Mouse (Mus musculus) bone marrow, adult 2 months (tissue): ENCODE measurements around the gene Vmn1r93. TPM values are rescaled to one million over a fixed set of nuclear protein-coding genes. Genes with fewer than 3 reads are reported as not detected.
"Not testable (repeated sequence)": the region's sequence is repeated elsewhere in the genome, so short reads cannot be mapped to it uniquely, and the experiment has no call there.

Experiments
- H3K27ac ChIP-seq: fragments of 200-500 bp; 2 replicates; pipeline ENCODE4 v1.5.1; 2012; ENCODE audit warnings: low read depth, mild to moderate bottlenecking, control low read depth, inconsistent platforms, low read length; ENCODE audit not compliant: control insufficient read depth, poor library complexity, insufficient read depth
- H3K4me1 ChIP-seq: fragments of 200-500 bp; 2 replicates; pipeline ENCODE4 v1.6.1; 2011; ENCODE audit warnings: low read length; ENCODE audit not compliant: control insufficient read depth, insufficient read depth
- H3K4me3 ChIP-seq: fragments of 200-500 bp; replicated peaks from 2 replicates; pipeline ENCODE3; 2011; ENCODE audit warnings: mild to moderate bottlenecking, low read depth, low read length, control low read depth; ENCODE audit not compliant: control insufficient read depth
- WGBS: fragments of 180-500 bp; shearing (Covaris S2); methylation state at CpG from one replicate; pipeline ENCODE4 v1.1.7; 2018; 5-methylcytosine and 5-hydroxymethylcytosine counted together
- polyA plus RNA-seq: library from polyadenylated mRNA; stranded (reverse); fragments of >200 nt; gene quantifications from 2 replicates; pipeline ENCODE4 v1.2.4, GENCODE M21; 2011; ENCODE audit warnings: low replicate concordance; ENCODE audit not compliant: missing spikeins, insufficient read depth, insufficient read length

Gene Vmn1r93
- not detected in 2 replicates for polyA plus RNA-seq

GRCm38 (mm10) chr7:20138988-20139387 is at the start of gene Vmn1r93:
Vmn1r93 (minus strand) TSS chr7:20139088.
- not testable (repeated sequence) for H3K27ac ChIP-seq, H3K4me3 ChIP-seq, H3K4me1 ChIP-seq
- no CpG with 5 or more reads among the region's 5 CpGs for WGBS

- WGBS, result no CpG with 5 or more reads among the region's 3 CpGs
- H3K4me3 ChIP-seq, H3K27ac ChIP-seq, H3K4me1 ChIP-seq: not testable (repeated sequence)
These were observed 29.4 kb upstream of the Vmn1r93 start, which contains the start of gene Vmn1r94 for GRCm38 (mm10) chr7:20168277-20168676. Vmn1r94 (minus strand) TSS chr7:20168377.

GRCm38 (mm10) chr7:20122479-20122878 is 16.4 kb downstream of the Vmn1r93 start, which contains the start of gene Gm16442:
Gm16442 (minus strand) TSS chr7:20122579.
- H3K4me3 ChIP-seq, H3K27ac ChIP-seq, H3K4me1 ChIP-seq: not testable (repeated sequence)
- no CpG with 5 or more reads among the region's 2 CpGs for WGBS

- WGBS, result 69% methylated on average over 5 of the region's 5 CpGs
- H3K4me1 ChIP-seq, H3K4me3 ChIP-seq, H3K27ac ChIP-seq: not testable (repeated sequence)
These were observed 39.5 kb downstream of the Vmn1r93 start, which contains the start of gene Vmn1r91 for GRCm38 (mm10) chr7:20099380-20099779. Vmn1r91 (plus strand) TSS chr7:20099680.

Other genes with a start within 250 kb of the Vmn1r93 start
- gene Pvr, start 217.9 kb downstream of the Vmn1r93 start, polyA plus RNA-seq, result 2.6 and 4.7 TPM in 2 replicates
- 0.52 TPM in 1 of 2 replicates, not detected in the other for gene Igsf23, start 188.3 kb downstream of the Vmn1r93 start, polyA plus RNA-seq
- gene Ceacam20, start 173.7 kb downstream of the Vmn1r93 start, polyA plus RNA-seq, result 1.0 TPM in 2 replicates
- not detected in 2 replicates for gene Nlrp9b, start 147.6 kb downstream of the Vmn1r93 start, polyA plus RNA-seq
- not detected in 2 replicates for gene Vmn1r91, start 39.4 kb downstream of the Vmn1r93 start, polyA plus RNA-seq
- gene Gm16442, start 16.5 kb downstream of the Vmn1r93 start, polyA plus RNA-seq, result not detected in 2 replicates
- not detected in 2 replicates for gene Vmn1r94, start 29.3 kb upstream of the Vmn1r93 start, polyA plus RNA-seq
- not detected in 2 replicates for gene Vmn1r95, start 54.6 kb upstream of the Vmn1r93 start, polyA plus RNA-seq
- gene Gm6164, start 66.5 kb upstream of the Vmn1r93 start, polyA plus RNA-seq, result not detected in 2 replicates
- gene Gm4498, start 94.7 kb upstream of the Vmn1r93 start, polyA plus RNA-seq, result not detected in 2 replicates
- not detected in 2 replicates for gene Gm5890, start 123.7 kb upstream of the Vmn1r93 start, polyA plus RNA-seq
- gene Gm4133, start 195.0 kb upstream of the Vmn1r93 start, polyA plus RNA-seq, result not detected in 2 replicates
- gene Gm5728, start 236.3 kb upstream of the Vmn1r93 start, polyA plus RNA-seq, result not detected in 2 replicates